Mouse (Mus musculus) erythroblast, embryonic 14.5 days (primary cell): ENCODE data around the gene Crybg1.

Source experiments
- GATA1 ChIP-seq: IDR thresholded peaks from 2 replicates; pipeline ENCODE4 v1.6.1; 2012; ENCODE audit warnings: low read length, inconsistent platforms, mixed read lengths
- TAL1 ChIP-seq: IDR thresholded peaks from 3 replicates; pipeline ENCODE4 v1.6.1; 2012; ENCODE audit warnings: low read length, inconsistent platforms, mixed read lengths

DNA sequence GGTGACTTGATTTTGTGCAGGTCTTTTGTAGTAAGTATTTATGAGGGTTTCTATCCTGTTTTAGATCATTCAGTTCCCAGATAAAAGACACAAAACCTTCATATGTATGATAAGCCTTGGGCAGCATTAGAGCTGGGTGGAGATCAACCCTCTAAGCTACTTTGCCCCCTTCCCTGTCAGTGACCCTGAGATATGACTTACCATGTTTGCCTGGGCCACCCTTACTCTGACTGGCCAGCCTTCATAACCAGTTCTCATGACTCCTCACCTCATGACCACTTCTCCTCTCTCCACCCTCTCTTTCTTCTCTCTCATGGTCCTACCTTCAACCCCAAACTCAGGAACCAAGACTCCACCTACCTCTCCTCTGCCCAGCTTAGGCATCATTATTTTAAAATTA, 27.9 kb upstream of the Crybg1 start:
- no peak for TF ChIP-seq TAL1
- TF ChIP-seq GATA1, result no peak
